Mouse (Mus musculus): ENCODE data around the gene Klhl21.

Klhl21 gene

DNA sequence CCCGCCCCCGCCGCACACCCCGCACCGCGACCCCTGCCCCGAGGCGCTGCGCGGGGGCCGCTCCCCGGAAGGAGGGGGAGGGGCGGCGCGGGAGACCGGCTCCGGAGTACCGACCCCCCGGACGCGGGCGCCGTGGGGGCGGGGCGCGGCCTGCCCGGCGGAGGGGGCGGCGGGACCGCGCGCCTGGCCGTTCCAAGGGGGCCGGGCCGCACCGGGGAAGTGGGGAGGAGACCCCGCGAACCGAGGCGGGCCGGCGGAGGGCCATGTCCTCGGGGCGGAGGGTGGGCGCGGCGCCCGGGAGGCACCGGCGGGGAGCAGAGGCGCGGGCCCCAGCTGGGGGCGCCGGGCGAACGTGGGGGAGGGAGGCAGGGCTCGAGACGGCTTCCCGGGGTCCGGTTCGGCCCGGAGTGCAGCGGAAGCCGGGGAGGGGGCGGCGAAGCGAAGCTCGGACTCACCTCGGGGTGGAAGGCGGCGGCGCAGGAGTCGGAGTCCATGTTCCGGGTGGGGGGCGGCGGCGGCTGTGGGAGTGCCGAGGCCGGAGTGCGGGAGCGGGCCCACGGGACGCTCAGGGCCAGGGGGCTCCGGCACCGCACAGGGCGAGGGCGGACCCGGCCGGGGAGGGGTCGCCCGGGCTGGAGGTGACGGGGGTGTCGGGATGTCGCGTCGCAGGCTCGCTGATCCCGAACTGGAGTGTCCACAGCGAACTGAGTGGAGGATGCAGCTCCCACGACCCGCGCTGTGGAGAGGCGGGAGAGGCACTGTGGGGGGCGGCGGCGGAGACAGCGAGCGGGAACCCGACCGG lies 13.0 kb upstream of the Klhl21 start:
- no peak for DNase-seq (ENCODE audit: low spot score)

DNA sequence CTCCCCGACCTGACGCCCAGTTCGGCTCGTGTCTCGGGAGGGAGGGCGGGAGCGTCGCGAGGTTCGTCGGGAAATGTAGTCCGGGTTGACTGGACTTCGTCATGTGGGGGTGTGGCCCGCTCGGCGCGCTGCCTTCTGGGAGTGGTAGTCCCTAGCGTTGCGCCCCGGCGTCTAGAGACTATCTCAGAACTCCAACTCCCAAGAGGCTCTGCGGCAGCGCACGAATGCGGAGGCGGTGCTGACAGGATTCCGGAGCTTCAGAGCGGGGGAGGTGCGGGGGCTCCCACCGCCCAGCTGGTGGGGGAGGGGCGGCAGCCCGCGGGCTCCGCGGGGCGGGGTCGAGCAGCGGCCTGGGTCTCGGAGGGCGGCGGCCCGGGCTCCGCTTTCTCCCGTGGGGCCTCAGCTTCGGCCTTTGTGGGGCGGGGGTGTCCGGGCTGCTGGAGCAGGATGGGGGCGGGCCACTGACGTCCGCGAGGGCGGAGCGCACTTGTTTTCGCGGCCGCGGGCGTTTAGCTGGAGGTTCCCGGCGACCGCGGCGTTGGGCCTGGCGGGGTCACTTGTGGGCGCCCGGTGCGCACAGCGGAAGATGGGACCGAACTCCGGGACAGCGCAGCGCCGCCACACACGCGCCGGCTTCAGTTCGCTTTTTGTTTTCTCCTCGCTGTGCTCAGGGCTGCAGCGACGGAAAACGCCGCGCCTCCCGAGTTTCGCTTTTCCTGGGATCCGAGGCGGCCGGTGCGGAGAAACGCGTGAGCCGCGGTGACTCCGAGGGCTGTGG lies 12.2 kb upstream of the Klhl21 start, which contains the start of gene Phf13:
Gene Phf13 (minus strand): TSS at position 86 of the 778 bp plus-strand sequence.
- DNase-seq (ENCODE audit: low spot score): peak; percentile 92

GRCm38 (mm10) chr4:151996951-151997222 lies 11.7 kb upstream of the Klhl21 start:
- no peak for DNase-seq (ENCODE audit: low spot score)

- DNase-seq (ENCODE audit: low spot score): no peak
Measured at GRCm38 (mm10) chr4:151997701-151998100, 10.9 kb upstream of the Klhl21 start.

GRCm38 (mm10) chr4:151999481-151999880 lies 9.1 kb upstream of the Klhl21 start:
- no peak for DNase-seq (ENCODE audit: low spot score)

DNA sequence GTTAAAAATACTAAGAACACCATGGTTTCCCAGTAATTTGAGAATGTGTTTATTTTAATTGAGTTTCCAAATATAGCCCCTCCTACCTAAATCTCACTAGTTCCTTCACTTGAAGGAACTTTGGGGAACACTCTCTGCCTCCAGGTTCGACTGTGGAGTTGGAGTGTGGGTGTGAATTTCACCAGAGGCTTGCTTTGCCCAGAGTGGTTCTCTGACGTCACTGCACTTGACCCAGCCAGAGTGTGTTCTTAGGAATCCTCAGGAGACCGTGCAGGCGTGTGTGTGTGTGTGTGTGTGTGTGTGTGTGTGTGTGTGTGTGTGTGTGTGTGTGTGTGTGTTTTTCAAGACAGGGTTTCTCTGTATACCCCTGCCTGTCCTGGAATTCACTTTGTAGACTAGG lies 7.7 kb upstream of the Klhl21 start:
- DNase-seq (ENCODE audit: low spot score): no peak

DNA sequence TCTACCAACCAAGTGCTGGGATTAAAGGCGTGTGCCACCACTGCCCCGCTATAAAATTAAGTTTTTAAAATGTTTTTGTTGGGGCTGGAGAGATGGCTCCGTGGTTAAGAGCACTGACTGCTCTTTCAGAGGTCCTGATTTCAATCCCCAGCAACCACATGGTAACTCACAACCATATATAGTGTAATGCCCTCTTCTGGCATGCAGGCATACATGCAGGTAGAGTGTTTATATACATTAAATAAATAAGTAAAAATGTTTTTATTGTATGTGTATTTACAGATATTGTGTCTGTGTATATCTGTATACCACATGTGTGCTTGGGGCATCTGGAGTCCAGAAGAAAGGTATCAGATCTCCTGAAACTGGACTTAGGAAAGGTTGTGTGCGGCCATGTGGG lies 7.3 kb upstream of the Klhl21 start:
- DNase-seq (ENCODE audit: low spot score): no peak

- DNase-seq (ENCODE audit: low spot score): no peak
Measured at GRCm38 (mm10) chr4:152002063-152002462, 6.5 kb upstream of the Klhl21 start.

GRCm38 (mm10) chr4:152006137-152006536 lies 2.5 kb upstream of the Klhl21 start:
- no peak for DNase-seq (ENCODE audit: low spot score)

- no peak for DNase-seq (ENCODE audit: low spot score)
Measured at GRCm38 (mm10) chr4:152006812-152007211, 1.8 kb upstream of the Klhl21 start.

DNA sequence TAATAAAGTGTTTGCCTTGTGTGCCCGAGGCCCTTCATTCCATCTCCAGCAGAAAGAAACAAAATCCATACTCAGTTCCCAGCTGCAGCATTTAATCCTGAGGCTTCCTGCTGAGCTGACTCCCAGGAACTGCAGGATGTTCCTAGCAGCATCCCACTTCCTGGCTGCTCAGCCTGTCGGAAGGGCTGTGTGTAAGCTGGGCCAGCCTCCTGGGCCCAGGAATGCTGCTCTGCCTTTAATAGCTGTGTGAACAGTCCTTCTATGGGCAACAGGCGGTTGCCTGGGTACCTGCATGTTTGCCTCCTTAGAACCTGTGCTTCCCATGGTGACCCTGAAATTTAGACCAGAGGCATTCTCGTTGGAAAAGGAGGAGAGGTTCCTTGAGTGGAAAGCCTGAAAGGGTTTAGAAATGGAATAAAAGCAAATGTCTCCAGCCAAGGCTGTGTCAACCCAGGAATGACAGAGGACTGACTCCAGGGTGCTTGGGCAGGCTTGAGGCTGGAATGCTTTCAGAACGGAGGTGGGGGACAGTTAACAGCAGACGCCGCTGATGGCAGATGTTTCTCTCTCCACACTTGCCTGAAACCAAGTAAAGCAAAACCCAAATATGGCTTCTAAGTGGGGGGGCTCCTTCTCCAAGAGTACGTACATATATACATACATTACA lies 989 bp upstream of the Klhl21 start:
- DNase-seq (ENCODE audit: low spot score): no peak

DNA sequence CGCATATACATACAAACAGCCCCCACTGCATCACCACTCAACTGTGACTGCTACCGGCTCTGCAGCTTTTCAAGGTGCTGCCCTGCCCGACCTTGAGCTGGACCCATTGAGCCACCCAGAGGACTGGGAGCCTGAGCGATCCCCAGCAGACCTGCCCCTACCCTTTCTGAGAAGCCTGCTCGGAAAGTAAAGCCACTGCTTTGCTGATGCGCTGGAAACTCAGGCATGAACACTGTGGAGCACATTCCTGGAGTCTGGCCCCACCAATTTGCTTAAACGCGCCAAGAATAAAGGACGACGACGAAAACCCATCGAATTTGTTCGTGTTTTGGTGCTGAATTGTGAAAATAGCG lies 479 bp upstream of the Klhl21 start:
- DNase-seq (ENCODE audit: low spot score): no peak

DNA sequence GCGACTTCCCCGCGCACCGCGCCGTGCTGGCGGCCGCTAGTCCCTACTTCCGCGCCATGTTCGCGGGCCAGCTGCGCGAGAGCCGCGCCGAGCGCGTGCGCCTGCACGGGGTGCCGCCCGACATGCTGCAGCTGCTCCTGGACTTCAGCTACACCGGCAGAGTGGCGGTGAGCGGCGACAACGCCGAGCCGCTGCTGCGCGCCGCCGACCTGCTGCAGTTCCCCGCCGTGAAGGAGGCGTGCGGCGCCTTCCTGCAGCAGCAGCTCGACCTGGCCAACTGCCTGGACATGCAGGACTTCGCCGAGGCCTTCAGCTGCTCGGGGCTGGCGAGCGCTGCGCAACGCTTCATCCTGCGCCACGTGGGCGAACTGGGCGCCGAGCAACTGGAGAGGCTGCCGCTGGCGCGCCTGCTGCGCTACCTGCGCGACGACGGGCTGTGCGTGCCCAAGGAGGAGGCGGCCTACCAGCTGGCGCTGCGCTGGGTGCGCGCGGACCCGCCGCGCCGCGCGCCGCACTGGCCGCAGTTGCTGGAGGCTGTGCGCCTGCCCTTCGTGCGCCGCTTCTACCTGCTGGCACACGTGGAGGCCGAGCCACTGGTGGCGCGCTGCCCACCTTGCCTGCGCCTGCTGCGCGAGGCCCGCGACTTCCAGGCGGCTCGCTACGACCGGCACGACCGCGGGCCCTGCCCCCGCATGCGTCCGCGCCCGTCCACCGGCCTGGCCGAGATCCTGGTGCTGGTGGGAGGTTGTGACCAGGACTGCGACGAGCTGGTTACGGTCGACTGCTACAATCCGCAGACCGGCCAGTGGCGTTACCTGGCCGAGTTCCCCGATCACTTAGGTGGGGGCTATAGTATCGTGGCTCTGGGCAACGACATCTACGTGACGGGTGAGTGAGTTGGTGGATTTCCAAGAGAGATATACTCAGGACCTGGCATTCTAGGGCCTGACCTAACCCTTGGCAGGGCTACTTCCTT lies 761 bp downstream of the Klhl21 start:
- peak; percentile 39 for DNase-seq (ENCODE audit: low spot score)

DNA sequence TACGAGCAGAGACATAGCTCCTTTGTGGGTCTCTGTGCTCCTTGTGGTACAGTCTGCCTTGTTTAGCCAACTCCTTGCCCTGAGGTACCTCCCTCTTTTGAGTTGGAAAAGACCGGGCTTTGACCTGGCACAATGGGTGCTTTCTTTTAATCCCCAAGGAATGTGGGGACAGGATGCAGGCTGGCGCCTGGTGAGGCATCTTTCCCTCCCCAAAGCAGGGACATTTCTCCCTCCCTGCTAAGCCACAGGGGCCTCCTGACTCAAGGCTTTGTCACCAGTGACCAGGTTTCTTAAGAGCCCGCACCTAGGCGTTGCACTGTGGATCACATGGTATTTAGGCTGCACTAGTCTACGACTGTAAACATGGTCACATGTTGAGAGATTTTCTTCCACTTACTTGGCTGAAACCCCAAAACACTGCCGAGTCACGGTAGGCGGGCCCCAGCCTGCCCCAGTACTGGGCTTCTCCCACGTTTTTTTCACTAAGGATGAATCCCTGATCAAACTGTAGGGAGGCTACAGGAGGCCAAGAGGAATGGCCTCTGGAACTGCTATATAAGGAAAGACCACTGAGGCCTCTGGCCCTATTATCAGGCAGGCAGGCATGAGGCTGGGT lies 1.6 kb downstream of the Klhl21 start:
- no peak for DNase-seq (ENCODE audit: low spot score)

- DNase-seq (ENCODE audit: low spot score): no peak
Measured at GRCm38 (mm10) chr4:152010707-152011134, 2.1 kb downstream of the Klhl21 start.

- no peak for DNase-seq (ENCODE audit: low spot score)
Measured at GRCm38 (mm10) chr4:152011171-152011760, 2.7 kb downstream of the Klhl21 start.

DNA sequence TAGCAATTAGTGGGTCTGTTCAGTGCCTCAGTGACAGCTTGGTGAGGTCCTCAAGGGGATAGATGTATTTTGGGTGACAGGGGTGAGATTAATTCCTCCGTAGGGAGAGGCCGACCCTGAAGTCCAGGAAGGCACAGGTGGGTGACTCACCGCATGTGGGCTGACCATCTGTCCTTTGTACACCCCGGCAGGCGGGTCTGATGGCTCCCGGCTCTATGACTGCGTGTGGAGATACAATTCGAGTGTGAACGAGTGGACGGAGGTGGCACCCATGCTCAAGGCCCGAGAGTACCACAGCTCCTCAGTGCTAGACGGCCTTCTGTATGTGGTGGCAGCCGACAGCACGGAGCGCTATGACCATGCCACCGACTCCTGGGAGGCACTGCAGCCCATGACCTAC lies 3.5 kb downstream of the Klhl21 start:
- DNase-seq (ENCODE audit: low spot score): no peak

GRCm38 (mm10) chr4:152013036-152013813 lies 4.6 kb downstream of the Klhl21 start:
- no peak for DNase-seq (ENCODE audit: low spot score)

DNA sequence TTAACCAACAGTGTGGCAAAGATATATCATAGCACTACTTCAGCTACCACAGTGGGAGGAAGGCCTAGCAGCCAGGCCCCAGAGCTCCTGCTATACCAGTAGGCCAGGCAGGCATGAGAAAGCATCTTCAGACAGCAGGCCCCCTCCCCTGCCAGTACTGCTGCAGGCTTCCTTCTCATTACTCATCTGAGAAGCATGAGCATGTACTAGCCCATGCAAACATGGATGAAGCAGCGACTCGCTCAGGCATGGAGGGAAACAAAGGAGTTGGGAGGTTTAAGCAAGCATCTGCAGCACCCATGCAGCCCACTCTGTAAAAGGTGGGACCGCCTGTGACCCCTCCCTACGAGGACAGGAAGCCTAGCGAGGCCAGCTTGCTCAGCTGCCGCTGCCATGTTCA lies 10.5 kb downstream of the Klhl21 start:
- no peak for DNase-seq (ENCODE audit: low spot score)

- DNase-seq (ENCODE audit: low spot score): no peak
Measured at GRCm38 (mm10) chr4:152020024-152020423, 11.4 kb downstream of the Klhl21 start.

All from ovary, postnatal 10 days (tissue).